Mouse (Mus musculus): ENCODE results near the gene Cdkn2d.
"Not testable (repeated sequence)": the region's sequence is repeated elsewhere in the genome, so short reads cannot be mapped to it uniquely, and the experiment has no call there.

Gene Cdkn2d

GRCm38 (mm10) chr9:21291022-21291787 is at the start of gene Cdkn2d:
Cdkn2d (minus strand) TSS chr9:21291407.
- DNase-seq = peak; percentile 100

- DNase-seq = peak; percentile 50 to 71
These were observed 49.2 kb upstream of the Cdkn2d start for GRCm38 (mm10) chr9:21340411-21340810.

DNA sequence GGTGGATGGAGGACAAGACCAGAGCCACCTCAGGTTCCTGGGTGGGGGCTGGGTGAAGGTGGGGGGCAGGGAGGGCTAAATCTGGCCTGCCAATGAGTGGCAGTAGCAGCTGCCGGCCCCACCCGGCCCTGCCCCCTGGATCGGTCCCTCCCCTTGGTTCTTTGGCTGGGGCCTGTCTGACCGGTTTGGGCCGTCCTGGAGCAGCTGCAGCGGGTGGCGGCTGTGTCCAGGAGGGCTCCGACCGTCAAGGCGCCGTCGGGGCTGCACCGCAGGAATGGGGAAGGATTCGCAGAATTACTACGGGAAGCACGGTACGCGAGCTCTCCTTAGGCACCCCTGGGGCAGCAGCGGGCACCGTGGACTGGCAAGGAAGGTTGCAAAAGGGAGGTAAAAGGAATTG is 46.4 kb upstream of the Cdkn2d start:
- peak; percentile 82 to 88 for DNase-seq

GRCm38 (mm10) chr9:21336491-21336890 is 45.3 kb upstream of the Cdkn2d start:
- DNase-seq = no peak

GRCm38 (mm10) chr9:21335391-21335790 is 44.2 kb upstream of the Cdkn2d start:
- DNase-seq = no peak

DNA sequence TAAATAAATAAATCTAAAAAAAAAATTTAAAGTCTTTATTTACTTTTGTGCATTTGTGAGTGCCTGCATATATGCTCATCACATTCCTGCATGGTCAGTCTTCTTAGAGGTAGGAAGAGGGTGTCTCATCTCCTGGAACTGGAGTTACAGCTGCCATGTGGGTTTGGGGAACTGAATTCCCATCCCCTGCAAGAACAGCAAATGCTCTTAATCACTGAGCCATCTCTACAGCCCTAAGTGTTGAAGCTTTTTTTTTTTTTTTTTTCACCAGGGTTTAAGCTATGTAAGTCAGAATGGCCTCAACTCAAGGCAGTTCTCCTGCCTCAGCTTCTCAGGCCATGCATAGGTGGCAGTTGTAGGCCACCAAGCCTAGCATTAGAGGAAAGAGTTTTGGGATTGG is 43.5 kb upstream of the Cdkn2d start:
- DNase-seq = no peak

DNA sequence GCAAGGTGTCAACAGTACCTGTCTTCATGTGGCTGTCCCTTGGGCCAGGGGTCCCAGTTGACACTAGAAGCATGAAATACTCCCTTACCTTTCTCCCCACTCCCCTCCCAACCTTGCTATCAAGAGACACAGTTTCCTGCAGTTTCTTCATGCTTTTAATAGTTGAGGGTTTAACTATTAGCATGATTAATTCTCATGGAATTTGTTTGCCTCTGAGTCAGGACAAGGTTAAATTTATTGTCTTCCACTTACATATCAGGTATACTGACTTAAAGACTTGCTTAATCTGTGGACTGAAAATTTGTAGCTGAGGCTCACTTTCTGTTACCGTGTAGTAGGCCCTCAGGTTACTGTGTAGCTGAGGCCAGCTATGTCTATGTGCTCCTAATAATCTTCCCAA is 42.3 kb upstream of the Cdkn2d start:
- no peak for DNase-seq

DNA sequence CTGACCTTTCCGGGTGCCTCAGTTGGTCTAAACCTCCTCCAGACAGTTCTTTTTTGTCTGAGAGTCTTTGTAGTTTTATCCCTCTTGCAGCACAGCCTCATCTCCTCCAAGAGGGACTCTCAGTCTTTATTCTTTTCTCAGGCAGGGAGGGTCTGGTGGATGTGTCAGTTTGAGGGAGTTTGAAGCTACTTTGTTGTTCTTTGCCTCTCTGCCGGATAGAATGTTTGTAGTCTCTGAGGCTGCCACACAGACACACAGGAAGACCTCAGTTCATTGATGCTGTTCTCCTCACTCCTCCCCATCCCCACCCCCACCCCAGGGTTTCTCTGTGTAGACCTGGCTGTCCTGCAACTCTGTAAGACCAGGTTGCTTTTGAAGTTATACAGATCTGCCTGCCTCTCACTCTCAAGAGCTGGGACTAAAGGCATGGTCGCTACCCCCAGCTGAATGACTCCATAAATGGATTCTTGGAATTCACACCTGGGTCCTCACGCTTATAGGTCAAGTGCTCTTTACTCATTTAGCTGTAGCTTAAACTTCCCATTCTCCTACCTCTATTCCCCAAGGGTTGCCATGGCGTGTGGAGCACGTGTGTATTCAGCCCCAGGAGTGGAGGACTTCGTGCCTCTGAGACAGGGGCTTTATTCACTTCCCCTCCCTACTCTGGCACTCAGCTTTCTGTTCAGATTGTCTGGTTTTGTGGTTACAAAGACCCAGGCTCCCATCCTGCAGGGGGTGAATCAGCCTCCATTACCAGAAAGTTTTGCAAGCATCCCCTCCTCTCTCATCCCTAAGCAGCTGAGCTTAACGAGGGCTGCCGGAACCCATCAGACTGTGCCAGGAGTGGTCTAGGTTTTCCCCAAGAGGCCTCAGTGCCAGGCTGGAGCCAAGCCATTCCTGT is 41.2 kb upstream of the Cdkn2d start:
- DNase-seq = no peak

DNA sequence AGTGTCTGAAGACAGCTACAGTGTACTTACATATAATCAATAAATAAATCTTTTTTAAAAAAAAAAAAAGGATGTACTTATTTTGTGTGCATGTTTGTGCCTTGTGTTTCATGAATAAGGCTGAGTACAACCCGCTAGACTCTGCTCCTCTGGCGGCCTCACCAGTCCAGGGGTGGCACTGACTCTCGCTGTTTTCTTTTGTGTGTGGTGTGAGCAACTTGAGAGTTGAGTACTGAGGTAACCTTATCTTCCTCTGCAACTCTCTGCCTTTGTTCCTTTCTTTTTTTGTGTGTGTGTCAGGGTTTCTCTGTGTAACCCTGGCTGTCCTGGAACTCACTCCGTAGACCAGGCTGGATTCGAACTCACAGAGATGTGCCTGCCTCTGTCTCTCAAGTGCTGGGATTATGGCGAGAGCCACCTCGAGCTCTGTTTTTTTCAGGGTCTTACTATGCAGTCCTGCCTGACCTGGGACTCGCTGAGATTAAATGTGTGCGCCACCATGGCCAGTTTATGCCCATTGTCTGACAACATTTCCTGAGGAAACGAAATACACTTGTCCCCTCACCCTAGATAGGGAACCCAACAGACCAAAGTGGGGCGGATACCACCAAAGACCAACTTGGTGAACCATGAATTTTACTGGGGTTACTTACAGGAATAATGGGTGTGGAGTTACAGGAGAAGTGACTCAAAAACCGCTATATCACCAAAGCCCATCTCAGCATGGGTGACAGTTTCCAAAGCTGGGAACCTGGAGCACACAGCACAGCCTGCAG is 40.3 kb upstream of the Cdkn2d start:
- DNase-seq = no peak

DNA sequence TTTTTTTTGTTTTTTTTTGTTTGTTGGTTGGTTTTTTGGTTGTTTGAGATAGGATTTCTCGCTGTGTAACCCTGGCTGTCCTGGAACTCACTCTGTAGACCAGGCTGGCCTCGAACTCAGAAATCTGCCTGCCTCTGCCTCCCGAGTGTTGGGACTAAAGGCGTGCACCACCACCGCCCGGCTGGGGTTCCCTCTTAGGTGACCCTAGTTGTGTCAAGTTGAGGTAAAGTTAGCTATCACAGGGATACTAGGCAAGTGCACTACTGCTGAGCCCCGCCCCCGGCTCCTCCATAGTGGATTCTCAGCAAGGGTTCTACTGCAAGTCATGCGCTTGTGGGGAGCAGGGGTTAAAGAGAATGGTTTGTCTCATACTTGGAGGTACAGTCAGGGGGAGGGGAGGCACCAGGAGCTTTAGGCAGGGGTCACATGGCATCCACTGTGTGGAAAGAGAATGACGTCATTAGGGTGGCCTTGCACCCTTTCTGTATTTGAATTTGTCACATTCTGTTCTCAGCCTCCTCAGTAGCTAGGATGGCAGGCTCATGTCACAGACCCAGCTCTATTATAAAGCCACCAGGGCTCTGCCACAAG is 38.6 kb upstream of the Cdkn2d start:
- DNase-seq = no peak

DNA sequence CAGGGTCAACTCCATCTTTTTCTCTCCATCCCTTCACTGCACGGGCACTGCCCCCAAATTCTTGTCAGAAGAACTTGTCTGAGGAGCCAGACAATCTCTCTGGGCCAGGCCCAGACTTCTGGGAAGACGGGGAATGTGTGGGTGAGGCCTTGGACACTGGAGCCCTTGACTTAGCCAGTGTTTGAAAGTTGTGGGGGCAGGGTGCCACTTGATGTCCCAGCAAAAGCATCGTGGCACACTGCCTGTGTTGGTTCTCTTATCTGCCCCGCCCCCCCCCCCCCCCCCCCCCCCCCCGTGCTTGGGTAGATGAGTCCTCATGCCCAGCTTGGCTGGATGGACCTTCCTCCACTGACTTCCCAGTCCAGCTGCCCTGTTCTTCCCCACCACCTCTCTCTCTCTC is 37.8 kb upstream of the Cdkn2d start:
- DNase-seq = peak; percentile 77 to 85

- no peak for DNase-seq
These were observed 36.8 kb upstream of the Cdkn2d start for GRCm38 (mm10) chr9:21328041-21328440.

DNA sequence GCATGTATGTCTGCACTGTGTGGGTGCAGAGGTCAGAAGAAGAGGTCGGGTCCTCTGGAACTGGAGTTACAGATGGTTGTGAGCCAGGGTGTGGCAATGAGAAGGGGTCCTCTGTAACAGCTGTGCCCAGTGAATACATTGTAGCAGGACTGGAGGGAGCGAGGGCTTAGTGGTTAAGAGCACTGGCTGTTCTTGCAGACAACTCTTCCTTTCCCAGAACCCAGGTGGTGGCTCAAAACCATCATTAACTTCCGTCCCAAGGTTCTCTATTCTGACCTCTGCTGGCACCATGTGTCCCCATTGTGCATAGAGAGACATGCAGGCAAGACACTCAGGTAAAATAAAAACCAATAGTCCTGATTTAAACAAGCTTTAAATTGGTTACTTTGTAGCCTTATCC is 36.4 kb upstream of the Cdkn2d start:
- DNase-seq = no peak

DNA sequence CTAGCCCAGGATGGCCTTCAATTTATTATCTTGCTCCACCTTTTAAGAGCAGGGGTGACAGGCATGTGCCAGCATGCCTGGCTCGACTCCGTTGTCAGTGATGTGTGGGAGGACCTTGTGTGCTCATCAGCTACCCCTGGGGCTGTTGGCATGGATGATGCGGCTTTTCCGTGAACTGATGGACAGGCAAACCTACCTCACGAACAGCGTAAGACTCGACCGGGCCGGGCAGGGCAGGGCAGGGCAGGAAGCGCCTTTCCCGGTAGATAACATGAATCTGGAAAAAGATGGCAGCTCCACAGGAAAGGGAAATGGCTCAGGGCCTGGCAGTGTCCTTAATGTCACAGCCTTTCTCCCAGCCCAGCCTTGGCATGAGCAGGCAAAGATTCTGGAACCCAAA is 33.1 kb upstream of the Cdkn2d start:
- DNase-seq = peak; percentile 53 to 70

DNA sequence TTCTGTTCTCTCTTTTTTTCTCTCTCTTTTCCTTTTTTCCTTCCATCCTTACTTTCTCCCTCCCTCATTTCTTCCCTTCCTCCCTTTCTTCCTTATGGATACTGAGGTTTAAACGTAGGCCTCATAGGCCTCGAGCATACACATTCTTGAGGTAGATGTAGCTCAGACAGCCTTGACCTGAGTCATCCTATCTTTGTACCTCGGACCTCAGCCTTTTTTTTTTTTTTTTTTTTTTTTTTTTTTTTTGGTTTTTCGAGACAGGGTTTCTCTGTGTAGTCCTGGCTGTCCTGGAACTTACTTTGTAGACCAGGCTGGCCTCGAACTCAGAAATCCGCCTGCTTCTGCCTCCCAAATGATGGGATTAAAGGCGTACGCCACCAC is 31.7 kb upstream of the Cdkn2d start:
- DNase-seq = not testable (repeated sequence)

GRCm38 (mm10) chr9:21322211-21322916 is 31.2 kb upstream of the Cdkn2d start:
- DNase-seq = no peak

DNA sequence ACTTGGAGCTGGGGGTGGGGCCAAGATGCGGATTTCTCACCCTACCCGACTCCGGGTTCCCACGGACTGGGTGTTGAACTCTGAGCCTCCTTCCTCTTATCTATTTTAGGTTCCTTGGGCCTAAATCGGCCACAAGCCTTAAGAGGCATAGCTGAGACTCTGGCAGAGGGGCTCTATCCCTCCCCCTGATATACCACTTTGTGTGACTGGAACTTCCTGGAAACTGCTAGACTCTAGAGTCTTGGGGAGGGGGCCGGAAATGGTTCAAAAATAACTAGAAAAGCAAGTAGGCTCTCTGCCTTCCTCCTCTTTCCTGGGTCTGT is 30.3 kb upstream of the Cdkn2d start:
- peak; percentile 52 to 68 for DNase-seq

- peak; percentile 83 to 88 for DNase-seq
These were observed 29.7 kb upstream of the Cdkn2d start, which contains the start of gene Slc44a2 for GRCm38 (mm10) chr9:21320619-21321512. Slc44a2 (plus strand) TSS chr9:21320698.

DNA sequence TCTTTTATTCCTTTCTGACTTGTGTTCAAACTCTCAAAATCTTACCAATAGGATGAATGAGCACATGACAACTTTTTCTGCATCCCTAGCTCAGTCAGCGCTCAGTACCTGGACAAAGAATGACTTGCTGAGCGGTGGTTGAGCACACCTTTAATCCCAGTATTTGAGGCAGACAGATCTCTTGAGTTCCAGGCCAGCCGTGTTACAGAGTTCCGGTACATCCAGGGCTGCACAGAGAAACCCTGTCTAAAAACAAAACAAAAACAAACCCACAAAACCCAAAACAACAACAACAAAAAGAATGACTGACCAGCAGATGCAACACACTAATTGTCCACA is 29.0 kb upstream of the Cdkn2d start:
- DNase-seq = no peak

GRCm38 (mm10) chr9:21319503-21319902 is 28.3 kb upstream of the Cdkn2d start:
- no peak for DNase-seq

DNA sequence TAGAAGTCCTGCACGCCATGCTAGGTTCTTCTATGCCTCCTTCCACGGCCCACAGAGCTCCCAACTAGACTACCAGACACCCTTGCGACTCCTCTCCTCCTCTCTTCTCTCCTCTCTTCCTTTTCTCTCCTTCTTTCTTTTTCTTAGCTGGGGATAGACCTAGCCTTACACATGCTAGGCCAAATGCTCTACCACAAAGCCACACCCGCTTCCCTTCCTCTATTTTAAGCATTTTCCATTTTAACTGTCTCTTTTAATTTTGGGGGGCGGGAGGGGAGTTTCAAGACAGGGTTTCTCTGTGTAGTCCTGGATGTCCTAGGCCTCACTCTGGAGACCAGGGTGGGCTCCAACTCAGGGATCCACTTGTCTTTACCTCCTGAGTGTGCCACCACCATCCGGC is 27.6 kb upstream of the Cdkn2d start:
- no peak for DNase-seq

All from lung, adult 18-20 months (tissue).